Mouse (Mus musculus) embryonic facial prominence, embryonic 11.5 days (tissue): Measurements from ENCODE around the gene Traip. TPM values are rescaled to one million over a fixed set of nuclear protein-coding genes. Genes with fewer than 3 reads are reported as not detected.
A peak's percentile ranks its signal among the peaks of the same experiment; 100 is the strongest.

ENCODE experiments used
- ATAC-seq: fragments of 200-750 bp; cut with Nextera tagmentation; replicated peaks from 2 replicates; pipeline ENCODE4 v1.8.0; 2017; ENCODE audit warnings: low read depth; ENCODE audit not compliant: insufficient number of reproducible peaks, low FRiP score, low TSS enrichment
- DNase-seq: peaks from one replicate; pipeline ENCODE4 v3.0.0-alpha.2; 2015; ENCODE audit warnings: low spot score
- H3K27ac ChIP-seq: fragments of 300-500 bp; sonication (generic); replicated peaks from 2 replicates; pipeline ENCODE4 v1.5.1; 2014; ENCODE audit warnings: mild to moderate bottlenecking, low read depth, low read length, control low read depth
- H3K27me3 ChIP-seq: fragments of 300-500 bp; sonication (generic); 2 replicates; pipeline ENCODE4 v1.6.1; 2014; ENCODE audit warnings: mild to moderate bottlenecking, low read length, moderate library complexity, mixed read lengths; ENCODE audit not compliant: control insufficient read depth, insufficient read depth
- H3K36me3 ChIP-seq: fragments of 300-500 bp; sonication (generic); replicated peaks from 2 replicates; pipeline ENCODE4 v1.6.1; 2014; ENCODE audit warnings: low read depth, mild to moderate bottlenecking, low read length, moderate library complexity, mixed read lengths; ENCODE audit not compliant: control insufficient read depth, insufficient read depth
- H3K4me1 ChIP-seq: fragments of 300-500 bp; sonication (generic); 2 replicates; pipeline ENCODE4 v1.6.1; 2014; ENCODE audit warnings: low read length, mixed read lengths; ENCODE audit not compliant: control insufficient read depth, insufficient read depth
- H3K4me2 ChIP-seq: fragments of 300-500 bp; sonication (generic); 2 replicates; pipeline ENCODE4 v1.6.1; 2014; ENCODE audit warnings: low read depth, mild to moderate bottlenecking, control low read depth, low read length, moderate library complexity
- H3K4me3 ChIP-seq: fragments of 300-500 bp; sonication (generic); 2 replicates; pipeline ENCODE4 v1.5.1; 2014; ENCODE audit warnings: low read depth, low read length, control low read depth
- H3K9ac ChIP-seq: fragments of 300-500 bp; sonication (generic); replicated peaks from 2 replicates; pipeline ENCODE4 v1.6.1; 2014; ENCODE audit warnings: mild to moderate bottlenecking, control low read depth, low read length
- H3K9me3 ChIP-seq: fragments of 300-500 bp; sonication (generic); replicated peaks from 2 replicates; pipeline ENCODE4 v1.6.1; 2016; ENCODE audit warnings: mild to moderate bottlenecking, low read length, inconsistent platforms, mixed read lengths; ENCODE audit not compliant: control insufficient read depth
- WGBS: fragments of 180-500 bp; shearing (Covaris S2); extraction: QIAGEN DNeasy Blood & Tissue Kit; methylation state at CpG from one replicate; pipeline ENCODE4 v1.1.7; 2014; 5-methylcytosine and 5-hydroxymethylcytosine counted together
- polyA plus RNA-seq: library from polyadenylated mRNA; unstranded; fragments of >200 nt; fragmentation: Nextera tagmentation; extraction: Ambion mirVana; gene quantifications from 2 replicates; pipeline ENCODE4 v1.2.1, GENCODE M21; 2014

Traip gene
- polyA plus RNA-seq, 1 experiment from 2014 or later, result 34.2 TPM

DNA sequence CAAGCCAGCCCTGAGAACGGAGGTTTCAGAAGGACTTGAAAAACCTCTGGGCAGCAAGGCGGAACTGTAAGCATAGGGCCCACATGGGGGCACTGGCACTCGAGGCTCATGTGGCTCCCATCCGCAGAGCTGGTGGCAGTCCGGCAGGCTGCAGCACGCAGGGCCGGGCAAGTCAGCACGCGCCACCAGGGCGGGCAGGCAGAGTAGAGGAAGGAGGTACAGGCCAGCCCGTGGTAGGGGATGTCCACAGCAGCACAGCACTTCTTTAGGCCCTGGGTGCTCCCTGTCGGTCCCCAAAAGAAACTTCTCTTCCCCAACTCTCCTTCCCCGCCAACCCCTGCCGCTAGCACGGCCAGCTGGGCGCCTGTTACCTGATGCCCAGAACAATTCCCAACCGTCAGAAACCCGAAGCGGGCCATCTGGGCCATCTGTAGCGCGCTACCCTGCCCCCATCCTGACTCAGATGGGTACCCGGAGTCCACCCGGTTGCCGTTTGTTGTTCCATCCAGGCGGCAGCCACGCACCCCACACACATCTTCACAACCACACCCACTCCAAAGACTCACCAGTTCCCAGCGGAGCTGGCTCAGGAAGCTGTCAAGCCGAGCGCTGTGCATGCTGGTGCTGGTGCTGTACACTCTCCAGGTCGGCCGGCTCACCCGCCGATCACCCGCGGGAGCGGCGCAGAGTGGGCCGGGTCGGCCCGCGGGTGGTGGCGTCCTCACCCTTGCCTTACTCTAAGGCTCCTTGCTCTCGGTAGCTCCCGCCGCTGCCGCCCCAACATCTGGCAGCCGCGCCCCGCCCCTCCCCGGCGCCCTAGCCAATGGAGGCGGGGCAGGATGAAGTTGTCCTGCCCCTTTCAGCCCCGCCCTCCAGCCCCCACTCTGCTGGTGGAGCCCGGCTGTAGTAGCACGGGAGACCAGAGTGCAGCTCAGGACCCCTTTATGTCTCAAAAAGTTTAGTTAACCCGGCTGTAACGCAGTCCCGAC is 35.5 kb downstream of the Traip start, which contains the start of gene Inka1:
Gene Inka1, minus strand, starts transcription at position 749 of the 989 bp plus-strand sequence.
- Histone ChIP-seq H3K4me3 (peak within 1 kb of the TSS; percentile 73), H3K9me3 (no peaks in the 10 kb centered on the region), H3K9ac (peak within 1 kb of the TSS; percentile 83), H3K27ac (peak within 1 kb of the TSS; percentile 100), H3K27me3 (no peaks in the 10 kb centered on the region), H3K36me3 (no peaks in the 10 kb centered on the region), H3K4me2 (peak within 1 kb of the TSS; percentile 76), H3K4me1 (peaks cover 13% of the 10 kb centered on the region)
- peak; percentile 50 for ATAC-seq
- under 1% methylated on average over 57 of the region's 58 CpGs for WGBS
- peak; percentile 97 for DNase-seq

DNA sequence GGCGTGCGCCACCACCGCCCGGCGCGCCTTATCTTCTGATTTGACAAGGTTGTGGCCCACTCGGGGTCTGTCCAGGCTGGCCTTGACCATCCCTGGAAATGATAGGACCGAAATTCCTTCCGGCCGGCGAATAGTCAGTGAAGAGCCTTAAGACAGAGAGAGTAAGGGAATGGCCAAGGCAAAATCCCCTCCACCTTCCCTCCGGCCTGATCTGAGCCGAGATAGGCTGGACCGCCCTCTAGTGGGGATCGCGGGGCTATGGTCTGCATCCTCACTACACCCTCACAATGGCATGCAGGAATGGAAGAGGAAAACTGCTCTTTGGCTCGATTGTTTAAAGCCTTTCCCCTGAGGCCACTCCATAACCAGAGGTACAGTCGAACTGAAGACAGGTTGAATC is 36.4 kb downstream of the Traip start:
- H3K4me1 ChIP-seq, result peaks cover 5% of the 10 kb centered on the region; the same call in 1 of the 2 replicates
- no peaks in the 10 kb centered on the region for H3K9me3 ChIP-seq
- peak overlapping the region; percentile 83; the same call in 1 of the 2 replicates for H3K9ac ChIP-seq
- peak overlapping the region; percentile 76 for H3K4me2 ChIP-seq
- no peaks in the 10 kb centered on the region for H3K36me3 ChIP-seq
- H3K27ac ChIP-seq, result peak overlapping the region; percentile 100
- no peaks in the 10 kb centered on the region for H3K27me3 ChIP-seq
- DNase-seq (peak; percentile 91), ATAC-seq (0 out of 2 replicates have a peak, but pooled peaks have one; percentile 16)
- 5% methylated on average over 18 of the region's 18 CpGs for WGBS
- H3K4me3 ChIP-seq, result peak overlapping the region; percentile 73

DNA sequence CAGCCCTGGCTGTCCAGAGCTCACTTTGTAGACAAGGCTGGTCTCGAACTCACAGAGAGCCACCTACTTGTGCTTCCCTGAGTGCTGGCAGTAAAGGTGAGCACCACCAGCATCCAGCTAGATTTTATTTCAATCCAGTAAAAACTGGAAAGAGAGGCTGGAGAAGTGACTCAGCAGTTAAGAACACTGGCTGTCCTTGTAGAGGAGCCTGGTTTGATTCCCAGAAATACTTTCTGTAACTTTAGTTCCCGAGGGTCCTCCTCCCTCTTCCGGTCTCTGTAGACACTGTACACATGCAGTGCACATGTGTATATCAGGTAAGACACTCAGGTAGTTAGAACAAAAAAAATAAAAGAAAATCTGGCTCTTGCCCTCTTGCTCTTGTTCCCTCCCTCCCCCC is 38.0 kb downstream of the Traip start:
- DNase-seq (peak; percentile 27), ATAC-seq (no peak)
- Histone ChIP-seq H3K9ac (no peak overlapping the region), H3K4me1 (no peaks in the 10 kb centered on the region), H3K9me3 (no peaks in the 10 kb centered on the region), H3K4me2 (no peak overlapping the region), H3K27me3 (no peaks in the 10 kb centered on the region), H3K4me3 (no peak overlapping the region), H3K27ac (no peak overlapping the region), H3K36me3 (no peaks in the 10 kb centered on the region)
- WGBS, result 51% methylated on average over 3 of the region's 3 CpGs

DNA sequence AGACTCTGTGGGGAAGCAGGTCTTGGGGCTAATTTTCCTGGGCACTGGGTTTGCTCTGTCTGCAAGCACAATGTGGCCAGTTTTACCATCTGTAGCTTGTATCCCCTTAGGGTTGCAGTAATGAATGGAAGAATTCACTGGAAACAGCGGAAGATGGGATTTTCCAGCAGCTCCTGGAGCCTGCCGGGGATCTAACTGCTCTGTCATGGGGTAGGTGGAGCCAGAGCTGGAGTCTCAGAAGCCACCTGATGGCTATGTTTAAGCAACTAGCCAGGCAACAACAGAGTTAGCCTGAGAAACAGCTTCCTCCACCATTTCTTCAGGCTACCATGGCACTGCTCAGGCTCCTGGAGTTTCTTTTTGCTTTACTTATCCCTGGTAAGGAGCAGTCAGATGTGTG is 42.3 kb downstream of the Traip start, which contains the start of gene Cdhr4:
Gene Cdhr4, plus strand, starts transcription at position 301 of the 400 bp plus-strand sequence.
- 32% methylated on average over 2 of the region's 2 CpGs for WGBS
- Histone ChIP-seq H3K9me3 (no peaks in the 10 kb centered on the region), H3K4me3 (no peak within 1 kb of the TSS), H3K36me3 (no peaks in the 10 kb centered on the region), H3K4me1 (no peaks in the 10 kb centered on the region), H3K27me3 (no peaks in the 10 kb centered on the region), H3K9ac (no peak within 1 kb of the TSS), H3K27ac (no peak within 1 kb of the TSS), H3K4me2 (no peak within 1 kb of the TSS)
- ATAC-seq, result no peak
- no peak for DNase-seq

DNA sequence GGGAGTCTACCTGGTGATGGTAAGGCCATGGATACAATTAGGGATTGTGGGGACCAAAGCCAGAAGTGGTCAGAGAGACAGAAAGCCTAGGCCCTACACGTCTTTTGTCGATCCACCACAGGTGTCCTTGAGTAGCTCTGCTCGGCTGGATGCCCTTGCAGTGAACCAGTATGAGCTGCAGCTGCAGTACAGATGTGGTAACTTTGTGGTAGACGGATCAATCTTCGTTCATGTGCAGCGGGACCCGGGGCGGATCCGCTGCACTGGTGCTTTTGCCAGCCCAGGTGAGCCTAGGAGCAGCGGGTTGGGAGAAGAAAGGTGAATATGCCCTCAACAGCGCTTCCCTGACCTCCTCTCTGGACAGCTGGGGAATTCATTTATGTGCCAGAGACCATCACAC is 43.1 kb downstream of the Traip start:
- Histone ChIP-seq H3K27ac (no peak overlapping the region), H3K4me3 (no peak overlapping the region), H3K9me3 (no peaks in the 10 kb centered on the region), H3K9ac (no peak overlapping the region), H3K4me2 (no peak overlapping the region), H3K36me3 (no peaks in the 10 kb centered on the region), H3K4me1 (no peaks in the 10 kb centered on the region), H3K27me3 (no peaks in the 10 kb centered on the region)
- 86% methylated on average over 11 of the region's 11 CpGs for WGBS
- ATAC-seq, result no peak
- DNase-seq, result no peak

DNA sequence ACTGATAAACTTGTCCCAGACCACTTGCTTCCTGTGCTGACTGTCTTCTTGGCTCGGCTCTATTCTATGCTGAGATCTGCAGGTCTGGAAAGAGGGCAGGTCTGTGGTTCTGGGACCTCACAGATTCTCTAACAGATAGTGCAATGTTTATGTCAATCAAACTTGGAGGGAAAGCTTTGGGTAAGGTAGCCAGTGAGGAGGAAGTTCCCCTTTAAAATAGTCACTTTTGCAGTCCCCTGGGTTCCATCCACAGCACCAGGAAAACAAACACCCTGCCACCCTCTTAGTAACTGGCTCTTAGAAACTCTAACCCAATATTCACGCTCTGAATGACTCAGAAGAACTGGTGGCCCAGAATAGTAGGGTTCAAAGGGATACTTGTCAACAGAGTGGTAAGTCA is 44.5 kb downstream of the Traip start:
- ATAC-seq (no peak), DNase-seq (no peak)
- Histone ChIP-seq H3K4me3 (no peak overlapping the region), H3K36me3 (no peaks in the 10 kb centered on the region), H3K9ac (no peak overlapping the region), H3K4me2 (no peak overlapping the region), H3K27ac (no peak overlapping the region), H3K4me1 (no peaks in the 10 kb centered on the region), H3K27me3 (no peaks in the 10 kb centered on the region), H3K9me3 (no peaks in the 10 kb centered on the region)
- WGBS, result 71% methylated on average over 2 of the region's 2 CpGs

DNA sequence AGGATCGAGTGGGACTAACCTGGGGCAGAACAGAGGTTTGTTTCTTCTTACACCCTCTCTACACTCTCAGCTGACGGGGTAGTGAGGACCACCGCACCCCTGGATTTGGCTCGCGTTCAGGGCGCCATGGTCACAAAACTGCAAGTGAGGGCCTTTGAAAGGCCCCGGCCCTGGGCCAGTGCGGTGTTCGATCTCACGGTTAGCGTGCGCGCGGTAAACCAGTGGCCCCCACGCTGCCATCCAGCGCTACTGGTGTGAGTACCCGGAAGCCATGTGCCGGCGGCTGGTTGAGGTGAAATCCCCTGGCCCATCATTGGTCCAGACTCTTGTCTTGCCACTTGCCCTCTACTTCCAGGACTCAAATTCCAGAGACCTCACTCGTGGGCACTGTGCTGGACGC is 45.6 kb downstream of the Traip start:
- Histone ChIP-seq H3K9me3 (no peaks in the 10 kb centered on the region), H3K4me1 (no peaks in the 10 kb centered on the region), H3K4me2 (no peak overlapping the region), H3K9ac (no peak overlapping the region), H3K4me3 (no peak overlapping the region), H3K27me3 (no peaks in the 10 kb centered on the region), H3K27ac (no peak overlapping the region), H3K36me3 (no peaks in the 10 kb centered on the region)
- 93% methylated on average over 21 of the region's 21 CpGs for WGBS
- ATAC-seq (no peak), DNase-seq (no peak)

DNA sequence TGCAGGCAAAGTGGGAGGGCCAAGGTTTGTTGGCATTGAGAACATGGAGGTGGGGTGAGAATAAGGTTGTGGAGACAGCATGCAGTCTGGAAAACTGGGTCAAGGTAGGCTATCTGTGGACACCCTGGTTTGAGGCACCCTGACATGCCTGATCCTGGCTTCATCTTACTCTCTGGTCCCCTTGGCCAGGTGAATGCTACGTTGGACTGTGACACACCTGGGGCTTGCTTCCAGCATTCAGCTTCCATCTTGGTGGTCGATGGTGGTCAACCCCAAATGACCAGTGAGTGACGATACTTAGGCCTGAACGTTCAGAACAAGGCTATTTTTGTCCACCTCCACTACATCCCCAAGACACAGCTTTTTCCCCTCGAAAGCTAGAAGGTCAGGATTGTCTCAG is 46.1 kb downstream of the Traip start, which contains the start of gene Gm20662:
Gene Gm20662, plus strand, starts transcription at position 301 of the 400 bp plus-strand sequence.
- no peak within 1 kb of the TSS for H3K9ac ChIP-seq
- 93% methylated on average over 5 of the region's 5 CpGs for WGBS
- no peak within 1 kb of the TSS for H3K4me3 ChIP-seq
- H3K4me1 ChIP-seq, result no peaks in the 10 kb centered on the region
- DNase-seq (no peak), ATAC-seq (no peak)
- H3K27me3 ChIP-seq, result no peaks in the 10 kb centered on the region
- H3K27ac ChIP-seq, result no peak within 1 kb of the TSS
- H3K4me2 ChIP-seq, result no peak within 1 kb of the TSS
- no peaks in the 10 kb centered on the region for H3K9me3 ChIP-seq
- H3K36me3 ChIP-seq, result no peaks in the 10 kb centered on the region
